ENCODE assay signal across 21 mouse cellular contexts in genomic region chr3:65941052-65941451, GRCm38 (mm10). TPM values are rescaled to one million over a fixed set of nuclear protein-coding genes. Genes with fewer than 3 reads are reported as not detected.
DNase-seq lines count a peak whose midpoint lies in the region; ATAC-seq and TF ChIP-seq lines count a peak whose summit lies in the region.
"Had no signal": no experiment of that assay in that cellular context is flagged by ENCODE, and none has a peak within 500 bp of the region (broad histone marks: within the 10 kb centered on the region; RNA-seq: fewer than 3 reads in every experiment).

No protein-coding gene starts in this region.

- TF ChIP-seq CTCF in G1E (IDR thresholded peaks at IDR 0.05; ENCODE audit: low read depth, low read length) = no peak

- H3K9me3 ChIP-seq in G1E (replicated peaks) = no peaks in the 10 kb centered on the region
- H3K9me3 ChIP-seq: embryonic facial prominence, embryonic 10.5 days; forebrain, embryonic 13.5 days; heart, embryonic 10.5 days; hindbrain, embryonic 13.5 days had no signal

- no peak overlapping the region for H3K4me3 ChIP-seq in G1E (ENCODE audit: low read depth, low read length)
- H3K4me3 ChIP-seq: embryonic facial prominence, embryonic 10.5 days; forebrain, embryonic 13.5 days; heart, embryonic 10.5 days; hindbrain, embryonic 13.5 days had no signal

- DNase-seq in G1E (ENCODE audit: low spot score) = peak; percentile 36
- DNase-seq in kidney, postnatal 4 days = no peak
- no peak for DNase-seq in cerebellum, postnatal 4 days (ENCODE audit: low spot score in 2 of 2)
- no peak for DNase-seq in testis, postnatal 10 days (ENCODE audit: low spot score)
- DNase-seq: adrenal gland, adult 8-10 months; B cell, adult 2 months; cerebellum, adult 11-12 months; cerebellum, adult 9-10 months; cerebellum, postnatal 25 days; forebrain, postnatal 0 days; gastrocnemius, postnatal 25 days; heart, adult 18-20 months; heart, postnatal 14 days; kidney, adult 11 months had no signal

- peaks cover 19% of the 10 kb centered on the region for H3K36me3 ChIP-seq in G1E (replicated peaks)

- peak; percentile 35 for ATAC-seq in CD4-positive, CD25-positive, alpha-beta regulatory T cell, adult 4 months
- ATAC-seq in G1E (ENCODE audit: extremely low read depth, insufficient number of reproducible peaks, low FRiP score, poor library complexity, severe bottlenecking) = no peak
- peak; percentile 58 for ATAC-seq in granulocyte monocyte progenitor cell, adult 5-6 weeks (replicated peaks; ENCODE audit: poor library complexity, severe bottlenecking)
- ATAC-seq: forebrain, embryonic 13.5 days; forebrain, postnatal 0 days; hindbrain, postnatal 0 days had no signal

- H3K27me3 ChIP-seq in G1E (ENCODE audit: insufficient read depth, low read length) = peaks cover 10% of the 10 kb centered on the region; the same call in 1 of the 2 replicates
- H3K27me3 ChIP-seq: forebrain, embryonic 13.5 days; hindbrain, embryonic 13.5 days had no signal

- H3K4me1 ChIP-seq in G1E (ENCODE audit: insufficient read depth, low read depth, low read length) = peaks cover 13% of the 10 kb centered on the region
- H3K4me1 ChIP-seq: embryonic facial prominence, embryonic 10.5 days; forebrain, embryonic 13.5 days; hindbrain, embryonic 13.5 days had no signal

RNA-seq across cellular contexts. Expression of gene Ccnl1, which starts 17.0 kb away (rescaled TPM):
- 10 to 100 TPM; 49.5 to 88.6 TPM for polyA plus RNA-seq in CD4-positive, CD25-positive, alpha-beta regulatory T cell, adult 4 months (2017; shearing (Covaris generic))
- total RNA-seq in G1E (2014; fragmentation: Nextera tagmentation) (176 and 227 TPM in 2 replicates), G1E (2017) (148 and 167 TPM in 2 replicates)
- polyA plus RNA-seq in G1E (2012) = 30.5 and 37.1 TPM in 2 replicates
- total RNA-seq in granulocyte monocyte progenitor cell, adult 5-6 weeks (2014; fragmentation: Nextera tagmentation) = 131 and 167 TPM in 2 replicates
- 289 and 310 TPM in 2 replicates for total RNA-seq in granulocyte monocyte progenitor cell, adult 5-6 weeks (2017)
